Mouse (Mus musculus): ENCODE data around the gene Zfp639.

DNA sequence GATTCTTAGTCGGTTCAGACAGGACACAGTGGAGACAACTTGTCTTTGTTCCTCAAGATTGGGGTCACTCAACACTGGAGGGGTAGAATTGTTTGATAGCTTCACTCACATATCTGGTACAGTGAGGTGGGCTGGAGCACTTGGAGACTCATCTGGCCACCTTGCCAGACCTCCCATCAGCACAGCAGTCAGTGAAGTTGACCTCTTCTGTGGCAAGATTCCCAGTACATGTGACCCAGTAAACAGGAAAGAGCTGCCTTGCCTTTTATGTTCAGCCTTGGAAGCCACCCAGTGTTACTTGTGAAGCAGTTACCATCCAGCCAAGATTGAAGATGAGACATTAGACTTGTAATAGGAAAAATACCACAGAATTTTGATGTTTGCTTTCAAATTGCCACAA, 27.5 kb downstream of the Zfp639 start:
- TF ChIP-seq CTCF (conservative IDR thresholded peaks at IDR 0.05; ENCODE audit: insufficient read depth, insufficient read length, low read depth, low read length) = no peak
- TF ChIP-seq POLR2A (IDR thresholded peaks at IDR 0.05; ENCODE audit: low read depth, low read length) = no peak
